Mouse (Mus musculus): ENCODE measurements around the gene Polr2h. TPM values are rescaled to one million over a fixed set of nuclear protein-coding genes. Genes with fewer than 3 reads are reported as not detected.

Gene Polr2h
- polyA plus RNA-seq, 1 experiment from 2014 or later: 121 TPM

DNA sequence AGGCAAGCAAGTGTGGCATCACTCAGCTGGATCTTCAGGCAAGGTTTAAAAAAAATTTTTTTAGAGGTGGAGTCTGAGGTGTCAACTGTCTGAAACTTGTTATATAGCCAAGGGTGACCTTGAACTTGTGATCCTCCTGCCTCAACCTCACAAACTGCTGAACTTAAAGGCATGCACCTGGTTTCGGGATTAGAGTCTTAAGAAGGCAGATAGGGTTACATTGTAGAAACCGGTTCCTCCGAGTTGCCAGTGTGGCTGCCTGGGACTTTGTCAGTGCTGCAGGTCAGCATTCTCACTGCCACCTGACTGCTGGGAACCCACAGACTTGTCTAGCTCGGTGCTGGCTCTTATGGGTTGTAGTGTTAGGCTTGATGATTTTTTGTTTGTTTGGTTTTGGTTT, 5.8 kb downstream of the Polr2h start:
- WGBS: 55% methylated on average over 4 of the region's 4 CpGs
- Histone ChIP-seq H3K9ac (ENCODE audit: low read length) (no peak overlapping the region), H3K4me2 (ENCODE audit: low read depth, low read length, severe bottlenecking) (no peak overlapping the region), H3K27me3 (ENCODE audit: control insufficient read depth, insufficient read depth, low read length) (no peaks in the 10 kb centered on the region), H3K4me1 (replicated peaks; ENCODE audit: control insufficient read depth, insufficient read depth, low read length) (no peaks in the 10 kb centered on the region; the same call in 1 of the 2 replicates), H3K4me3 (ENCODE audit: low read depth, low read length) (no peak overlapping the region), H3K27ac (ENCODE audit: low read depth, low read length) (no peak overlapping the region), H3K9me3 (ENCODE audit: control insufficient read depth, low read length) (no peaks in the 10 kb centered on the region), H3K36me3 (ENCODE audit: control insufficient read depth, insufficient read depth, low read length) (no peaks in the 10 kb centered on the region; the same call in 1 of the 2 replicates)
- no peak for ATAC-seq (replicated peaks; ENCODE audit: low FRiP score)
- no peak for DNase-seq (ENCODE audit: low spot score)

DNA sequence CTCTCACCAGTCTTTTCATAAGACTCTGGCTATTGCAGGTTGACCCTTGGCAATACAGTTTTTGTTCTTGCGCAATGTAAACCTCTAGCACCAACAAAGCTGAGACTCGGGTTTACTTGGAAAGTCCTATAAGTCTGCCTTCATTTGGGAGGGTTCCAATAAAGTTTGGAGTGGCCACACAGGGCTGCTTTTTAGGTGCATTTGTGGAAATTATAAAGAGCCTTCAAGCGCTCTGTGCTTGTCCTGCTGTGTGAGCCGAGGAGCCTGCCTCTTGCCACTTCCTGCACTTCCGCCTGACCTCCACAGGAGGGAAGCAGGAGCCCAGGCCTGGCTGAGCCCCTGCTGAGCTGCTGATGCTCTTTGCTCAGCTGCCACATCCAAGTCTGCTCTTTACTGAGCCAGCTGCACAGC, 6.9 kb downstream of the Polr2h start:
- Histone ChIP-seq H3K9ac (ENCODE audit: low read length) (no peak overlapping the region), H3K4me3 (ENCODE audit: low read depth, low read length) (no peak overlapping the region), H3K27ac (ENCODE audit: low read depth, low read length) (no peak overlapping the region), H3K4me1 (replicated peaks; ENCODE audit: control insufficient read depth, insufficient read depth, low read length) (no peaks in the 10 kb centered on the region), H3K36me3 (ENCODE audit: control insufficient read depth, insufficient read depth, low read length) (no peaks in the 10 kb centered on the region; the same call in 1 of the 2 replicates), H3K9me3 (ENCODE audit: control insufficient read depth, low read length) (no peaks in the 10 kb centered on the region), H3K27me3 (ENCODE audit: control insufficient read depth, insufficient read depth, low read length) (no peaks in the 10 kb centered on the region), H3K4me2 (ENCODE audit: low read depth, low read length, severe bottlenecking) (no peak overlapping the region)
- 42% methylated on average over 5 of the region's 5 CpGs for WGBS
- ATAC-seq (replicated peaks; ENCODE audit: low FRiP score): 0 out of 2 replicates have a peak, but pooled peaks have one; percentile 33
- DNase-seq (ENCODE audit: low spot score): peak; percentile 73

DNA sequence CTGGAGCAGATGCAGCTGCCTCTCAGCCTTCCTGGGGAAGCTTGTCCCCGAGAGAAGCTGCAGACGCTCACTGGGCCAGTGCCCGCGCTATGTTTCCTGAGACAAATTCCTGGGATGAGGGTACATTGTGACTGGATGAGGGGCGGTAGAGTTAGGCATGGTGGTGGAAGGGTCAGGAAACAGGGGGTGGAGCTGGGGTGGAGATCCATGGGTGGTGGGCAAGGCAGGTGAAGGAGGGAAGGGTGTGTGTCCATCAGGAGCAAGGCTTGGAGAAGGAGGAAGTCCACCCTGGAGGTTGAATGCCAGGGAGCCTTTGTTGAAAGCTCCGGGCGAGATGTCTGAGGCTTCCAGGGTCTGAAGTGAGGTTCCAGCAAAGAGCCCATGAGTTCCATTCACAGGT, 7.9 kb downstream of the Polr2h start:
- H3K9ac ChIP-seq (ENCODE audit: low read length): no peak overlapping the region
- no peak overlapping the region for H3K4me2 ChIP-seq (ENCODE audit: low read depth, low read length, severe bottlenecking)
- no peak overlapping the region for H3K27ac ChIP-seq (ENCODE audit: low read depth, low read length)
- H3K27me3 ChIP-seq (ENCODE audit: control insufficient read depth, insufficient read depth, low read length): no peaks in the 10 kb centered on the region
- no peaks in the 10 kb centered on the region for H3K4me1 ChIP-seq (replicated peaks; ENCODE audit: control insufficient read depth, insufficient read depth, low read length)
- no peaks in the 10 kb centered on the region; the same call in 1 of the 2 replicates for H3K36me3 ChIP-seq (ENCODE audit: control insufficient read depth, insufficient read depth, low read length)
- H3K9me3 ChIP-seq (ENCODE audit: control insufficient read depth, low read length): no peaks in the 10 kb centered on the region
- DNase-seq (ENCODE audit: low spot score) (peak; percentile 34), ATAC-seq (replicated peaks; ENCODE audit: low FRiP score) (no peak)
- no peak overlapping the region for H3K4me3 ChIP-seq (ENCODE audit: low read depth, low read length)
- WGBS: 88% methylated on average over 7 of the region's 7 CpGs

DNA sequence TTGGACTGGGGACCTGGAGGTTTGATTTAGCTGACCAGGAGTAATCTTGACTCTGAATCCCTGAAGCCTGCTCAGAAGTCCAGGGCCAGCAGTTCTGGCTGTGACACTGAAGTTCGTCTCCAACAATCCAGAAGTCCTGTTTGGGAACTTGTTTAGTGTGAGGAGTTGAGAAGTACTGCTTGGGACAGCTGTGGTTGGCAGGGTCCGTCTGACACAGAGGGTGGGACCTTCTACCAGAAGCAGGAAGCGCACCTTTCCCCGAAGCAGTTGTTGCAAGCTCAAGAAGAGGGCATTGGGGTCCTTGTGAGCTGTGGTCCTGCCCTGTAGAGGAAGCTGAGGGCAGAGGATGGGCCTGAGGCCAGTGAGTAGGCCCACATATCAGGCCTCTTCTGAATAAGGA, 8.3 kb downstream of the Polr2h start:
- no peaks in the 10 kb centered on the region for H3K4me1 ChIP-seq (replicated peaks; ENCODE audit: control insufficient read depth, insufficient read depth, low read length)
- 79% methylated on average over 4 of the region's 4 CpGs for WGBS
- DNase-seq (ENCODE audit: low spot score) (peak; percentile 29), ATAC-seq (replicated peaks; ENCODE audit: low FRiP score) (no peak)
- no peak overlapping the region for H3K27ac ChIP-seq (ENCODE audit: low read depth, low read length)
- no peaks in the 10 kb centered on the region for H3K9me3 ChIP-seq (ENCODE audit: control insufficient read depth, low read length)
- H3K36me3 ChIP-seq (ENCODE audit: control insufficient read depth, insufficient read depth, low read length): no peaks in the 10 kb centered on the region; the same call in 1 of the 2 replicates
- no peaks in the 10 kb centered on the region for H3K27me3 ChIP-seq (ENCODE audit: control insufficient read depth, insufficient read depth, low read length)
- H3K4me2 ChIP-seq (ENCODE audit: low read depth, low read length, severe bottlenecking): no peak overlapping the region
- no peak overlapping the region for H3K9ac ChIP-seq (ENCODE audit: low read length)
- H3K4me3 ChIP-seq (ENCODE audit: low read depth, low read length): no peak overlapping the region

DNA sequence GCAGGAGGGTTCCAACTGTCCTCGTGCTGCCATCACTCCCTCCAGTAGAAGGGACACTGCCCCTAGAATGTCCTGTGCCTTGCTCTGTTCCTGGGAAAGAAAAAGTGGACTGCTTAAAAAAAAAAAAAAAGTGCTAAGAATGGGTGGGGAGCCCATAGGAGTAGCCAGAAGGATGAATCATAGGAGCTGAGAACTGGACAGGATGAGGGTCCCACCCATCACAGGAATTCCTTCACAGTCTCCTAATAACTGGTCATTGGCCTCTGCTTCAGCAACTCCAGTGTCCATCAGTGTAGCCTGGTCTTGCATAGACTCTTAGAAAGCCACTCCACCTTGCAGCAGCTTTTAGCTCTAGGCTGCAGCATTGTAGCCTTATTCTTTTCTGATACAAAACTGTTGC, 8.9 kb downstream of the Polr2h start:
- WGBS: 75% methylated on average over 1 of the region's 1 CpGs
- no peak overlapping the region for H3K4me3 ChIP-seq (ENCODE audit: low read depth, low read length)
- H3K4me1 ChIP-seq (replicated peaks; ENCODE audit: control insufficient read depth, insufficient read depth, low read length): no peaks in the 10 kb centered on the region
- no peak overlapping the region for H3K4me2 ChIP-seq (ENCODE audit: low read depth, low read length, severe bottlenecking)
- no peaks in the 10 kb centered on the region for H3K9me3 ChIP-seq (ENCODE audit: control insufficient read depth, low read length)
- ATAC-seq (replicated peaks; ENCODE audit: low FRiP score) (no peak), DNase-seq (ENCODE audit: low spot score) (peak; percentile 3)
- H3K36me3 ChIP-seq (ENCODE audit: control insufficient read depth, insufficient read depth, low read length): no peaks in the 10 kb centered on the region
- H3K27me3 ChIP-seq (ENCODE audit: control insufficient read depth, insufficient read depth, low read length): no peaks in the 10 kb centered on the region
- no peak overlapping the region for H3K9ac ChIP-seq (ENCODE audit: low read length)
- no peak overlapping the region for H3K27ac ChIP-seq (ENCODE audit: low read depth, low read length)

DNA sequence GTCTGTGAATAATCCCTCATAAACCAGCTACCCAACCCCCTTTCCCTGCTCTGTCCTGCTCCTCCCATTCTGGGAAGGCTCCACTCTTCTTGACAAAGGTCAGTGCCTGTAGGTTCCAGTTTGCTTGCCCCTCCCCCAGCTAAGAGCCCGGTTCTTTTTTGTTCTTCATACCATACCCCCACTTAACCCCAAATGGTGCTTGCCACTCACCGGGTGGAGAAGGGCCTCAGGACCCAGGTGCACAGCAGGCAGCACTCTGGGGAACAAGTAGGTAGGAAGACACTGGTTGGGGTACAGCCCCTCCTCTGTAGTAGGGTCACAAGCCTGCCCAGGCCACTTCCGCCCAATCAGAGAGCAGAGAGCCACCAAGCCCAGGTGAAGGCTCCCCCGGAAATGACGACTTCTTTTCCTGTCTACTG, 12.8 kb downstream of the Polr2h start:
- WGBS: 36% methylated on average over 5 of the region's 5 CpGs
- Histone ChIP-seq H3K27ac (ENCODE audit: low read depth, low read length) (no peak overlapping the region), H3K27me3 (ENCODE audit: control insufficient read depth, insufficient read depth, low read length) (peaks cover 20% of the 10 kb centered on the region), H3K4me1 (replicated peaks; ENCODE audit: control insufficient read depth, insufficient read depth, low read length) (peaks cover 15% of the 10 kb centered on the region; the same call in 1 of the 2 replicates), H3K4me2 (ENCODE audit: low read depth, low read length, severe bottlenecking) (no peak overlapping the region), H3K9ac (ENCODE audit: low read length) (no peak overlapping the region), H3K9me3 (ENCODE audit: control insufficient read depth, low read length) (no peaks in the 10 kb centered on the region), H3K36me3 (ENCODE audit: control insufficient read depth, insufficient read depth, low read length) (no peaks in the 10 kb centered on the region), H3K4me3 (ENCODE audit: low read depth, low read length) (no peak overlapping the region)
- ATAC-seq (replicated peaks; ENCODE audit: low FRiP score) (no peak), DNase-seq (ENCODE audit: low spot score) (no peak)

DNA sequence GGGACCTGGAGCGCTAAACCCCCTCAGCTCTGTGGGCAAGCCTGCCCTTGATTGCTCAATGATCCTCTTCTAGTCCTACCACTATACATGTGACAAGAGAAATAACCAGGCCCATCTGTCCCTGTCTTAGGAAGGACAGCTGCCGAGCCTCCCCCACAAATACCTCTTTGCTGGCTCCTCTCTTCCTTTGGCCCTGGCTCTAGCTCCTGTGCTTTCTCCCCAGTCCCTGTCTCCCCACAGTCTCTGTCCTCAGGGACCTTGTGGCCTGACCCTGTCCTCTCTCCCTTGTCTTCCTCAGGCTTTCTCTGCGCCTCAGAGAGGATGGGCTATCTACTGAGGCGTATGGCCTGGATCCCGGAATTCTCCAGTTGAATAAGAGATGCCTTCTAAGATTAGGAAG, 14.2 kb downstream of the Polr2h start:
- Histone ChIP-seq H3K4me1 (replicated peaks; ENCODE audit: control insufficient read depth, insufficient read depth, low read length) (peaks cover 15% of the 10 kb centered on the region; the same call in 1 of the 2 replicates), H3K9me3 (ENCODE audit: control insufficient read depth, low read length) (no peaks in the 10 kb centered on the region), H3K9ac (ENCODE audit: low read length) (no peak overlapping the region), H3K27me3 (ENCODE audit: control insufficient read depth, insufficient read depth, low read length) (peaks cover 23% of the 10 kb centered on the region), H3K4me3 (ENCODE audit: low read depth, low read length) (no peak overlapping the region), H3K36me3 (ENCODE audit: control insufficient read depth, insufficient read depth, low read length) (no peaks in the 10 kb centered on the region), H3K27ac (ENCODE audit: low read depth, low read length) (no peak overlapping the region), H3K4me2 (ENCODE audit: low read depth, low read length, severe bottlenecking) (no peak overlapping the region)
- DNase-seq (ENCODE audit: low spot score): no peak
- 70% methylated on average over 5 of the region's 5 CpGs for WGBS
- no peak; the same call in 1 of the 2 replicates for ATAC-seq (replicated peaks; ENCODE audit: low FRiP score)

DNA sequence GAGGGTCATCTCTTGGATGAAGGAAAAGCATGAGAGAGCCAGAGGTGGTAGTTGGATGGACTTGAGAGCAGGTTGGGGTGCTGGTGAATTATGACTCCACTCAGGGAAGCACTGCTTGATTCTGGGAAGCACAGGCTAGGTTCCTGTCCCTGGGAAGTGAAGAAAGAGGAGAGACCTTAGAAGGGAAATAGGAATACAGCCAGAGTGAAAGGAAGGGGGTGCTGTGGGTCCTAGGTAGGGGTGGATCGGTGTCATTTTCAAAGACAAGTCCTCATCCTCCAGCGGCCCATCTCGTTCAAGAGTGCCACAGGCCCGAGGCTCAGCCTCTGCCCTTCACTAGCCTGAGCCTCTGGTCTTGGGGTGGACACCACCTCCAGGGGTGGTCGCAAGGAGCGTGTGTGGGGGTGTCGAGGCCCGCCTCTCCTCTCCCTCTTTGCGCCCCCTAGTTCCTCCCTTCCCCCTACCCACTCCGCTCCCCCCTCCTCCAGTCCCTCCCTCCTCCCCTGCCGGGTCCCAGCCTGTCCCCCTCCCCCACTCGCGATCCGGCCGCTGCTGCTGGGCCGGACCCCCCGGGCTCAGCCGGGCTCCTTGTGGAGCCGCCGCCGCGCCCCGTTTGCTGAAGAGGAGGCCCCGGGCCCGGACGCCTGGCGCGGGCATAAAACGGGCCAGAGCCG, 14.9 kb downstream of the Polr2h start:
- peak overlapping the region; percentile 74 for H3K9ac ChIP-seq (ENCODE audit: low read length)
- peak overlapping the region; percentile 98 for H3K4me2 ChIP-seq (ENCODE audit: low read depth, low read length, severe bottlenecking)
- H3K9me3 ChIP-seq (ENCODE audit: control insufficient read depth, low read length): no peaks in the 10 kb centered on the region
- WGBS: under 1% methylated on average over 27 of the region's 30 CpGs
- no peaks in the 10 kb centered on the region for H3K36me3 ChIP-seq (ENCODE audit: control insufficient read depth, insufficient read depth, low read length)
- H3K27ac ChIP-seq (ENCODE audit: low read depth, low read length): peak overlapping the region; percentile 27; the same call in 1 of the 2 replicates
- ATAC-seq (replicated peaks; ENCODE audit: low FRiP score): peak; percentile 66
- H3K4me3 ChIP-seq (ENCODE audit: low read depth, low read length): peak overlapping the region; percentile 62
- H3K4me1 ChIP-seq (replicated peaks; ENCODE audit: control insufficient read depth, insufficient read depth, low read length): peaks cover 15% of the 10 kb centered on the region; the same call in 1 of the 2 replicates
- H3K27me3 ChIP-seq (ENCODE audit: control insufficient read depth, insufficient read depth, low read length): peaks cover 23% of the 10 kb centered on the region
- DNase-seq (ENCODE audit: low spot score): peak; percentile 77

Measured in forebrain, embryonic 11.5 days (tissue).